Mouse (Mus musculus) embryonic fibroblast, embryonic 13.5 days (primary cell): ENCODE data around the gene Prkcg.

ENCODE experiments used
- CTCF ChIP-seq: IDR thresholded peaks from 2 replicates; pipeline ENCODE4 v1.5.1; 2011; ENCODE audit warnings: mild to moderate bottlenecking, control low read depth, low read length, moderate library complexity, borderline replicate concordance; ENCODE audit not compliant: insufficient read depth
- POLR2A ChIP-seq: IDR thresholded peaks from 2 replicates; pipeline ENCODE4 v1.6.1; 2011; ENCODE audit warnings: low read depth, mild to moderate bottlenecking, control low read depth, low read length, moderate library complexity

GRCm38 (mm10) chr7:3320856-3321255 lies 31.9 kb downstream of the Prkcg start:
- TF ChIP-seq POLR2A = no peak
- TF ChIP-seq CTCF = no peak
